Mouse (Mus musculus) stomach, embryonic 15.5 days (tissue): ENCODE measurements around the gene Arhgap10. TPM values are rescaled to one million over a fixed set of nuclear protein-coding genes. Genes with fewer than 3 reads are reported as not detected.

Source experiments
- ATAC-seq: fragments of 200-750 bp; cut with Nextera tagmentation; 2 replicates; pipeline ENCODE4 v1.8.0; 2017; ENCODE audit warnings: low read depth, moderate number of reproducible peaks, moderate TSS enrichment; ENCODE audit not compliant: insufficient read depth, low FRiP score
- H3K27ac ChIP-seq: fragments of 300-500 bp; sonication (generic); 2 replicates; pipeline ENCODE4 v1.5.1; 2015; ENCODE audit warnings: mild to moderate bottlenecking, inconsistent platforms
- H3K27me3 ChIP-seq: fragments of 300-500 bp; sonication (generic); replicated peaks from 2 replicates; pipeline ENCODE4 v1.6.1; 2015; ENCODE audit warnings: inconsistent platforms
- H3K36me3 ChIP-seq: fragments of 300-500 bp; sonication (generic); 2 replicates; pipeline ENCODE4 v1.6.1; 2015; ENCODE audit warnings: inconsistent platforms
- H3K4me1 ChIP-seq: fragments of 300-500 bp; sonication (generic); 2 replicates; pipeline ENCODE4 v1.6.1; 2015; ENCODE audit warnings: inconsistent platforms
- H3K4me2 ChIP-seq: fragments of 300-500 bp; sonication (generic); 2 replicates; pipeline ENCODE4 v1.6.1; 2015; ENCODE audit warnings: mild to moderate bottlenecking, inconsistent platforms
- H3K4me3 ChIP-seq: fragments of 300-500 bp; sonication (generic); replicated peaks from 2 replicates; pipeline ENCODE4 v1.5.1; 2015; ENCODE audit warnings: inconsistent platforms
- H3K9ac ChIP-seq: fragments of 300-500 bp; sonication (generic); 2 replicates; pipeline ENCODE4 v1.6.1; 2015; ENCODE audit warnings: inconsistent platforms
- H3K9me3 ChIP-seq: fragments of 300-500 bp; sonication (generic); 2 replicates; pipeline ENCODE4 v1.6.1; 2016; ENCODE audit warnings: inconsistent platforms
- WGBS: fragments of 180-500 bp; shearing (Covaris S2); methylation state at CpG from one replicate; pipeline ENCODE4 v1.1.7; 2015; 5-methylcytosine and 5-hydroxymethylcytosine counted together
- polyA plus RNA-seq: library from polyadenylated mRNA; unstranded; fragments of >200 nt; fragmentation: Nextera tagmentation; extraction: Ambion mirVana; gene quantifications from 2 replicates; pipeline ENCODE4 v1.2.1, GENCODE M21; 2015

Arhgap10 gene
- polyA plus RNA-seq, 1 experiment from 2014 or later: 29.4 TPM

GRCm38 (mm10) chr8:77451466-77452382 is 66.0 kb downstream of the Arhgap10 start:
- WGBS: 89% methylated on average over 21 of the region's 21 CpGs

GRCm38 (mm10) chr8:77451052-77451451 is 66.7 kb downstream of the Arhgap10 start:
- Histone ChIP-seq H3K36me3 (peaks cover 25% of the 10 kb centered on the region), H3K4me1 (no peaks in the 10 kb centered on the region), H3K27ac (no peak overlapping the region), H3K27me3 (no peaks in the 10 kb centered on the region), H3K9me3 (no peaks in the 10 kb centered on the region), H3K4me2 (no peak overlapping the region), H3K4me3 (no peak overlapping the region), H3K9ac (no peak overlapping the region)
- 96% methylated on average over 5 of the region's 5 CpGs for WGBS
- no peak for ATAC-seq

More at GRCm38 (mm10) chr8:77451466-77452382, 66.0 kb downstream of the Arhgap10 start:
- no peaks in the 10 kb centered on the region for H3K9me3 ChIP-seq
- no peak overlapping the region for H3K9ac ChIP-seq
- ATAC-seq: no peak
- no peaks in the 10 kb centered on the region for H3K4me1 ChIP-seq
- peaks cover 25% of the 10 kb centered on the region for H3K36me3 ChIP-seq
- no peaks in the 10 kb centered on the region for H3K27me3 ChIP-seq
- no peak overlapping the region for H3K4me3 ChIP-seq
- no peak overlapping the region for H3K4me2 ChIP-seq
- no peak overlapping the region for H3K27ac ChIP-seq

GRCm38 (mm10) chr8:77446294-77446693 is 71.5 kb downstream of the Arhgap10 start:
- Histone ChIP-seq H3K9me3 (no peaks in the 10 kb centered on the region), H3K36me3 (peaks cover 25% of the 10 kb centered on the region), H3K27ac (no peak overlapping the region), H3K4me3 (no peak overlapping the region), H3K4me1 (no peaks in the 10 kb centered on the region), H3K27me3 (no peaks in the 10 kb centered on the region), H3K9ac (no peak overlapping the region), H3K4me2 (no peak overlapping the region)
- ATAC-seq: no peak
- 93% methylated on average over 12 of the region's 12 CpGs for WGBS

GRCm38 (mm10) chr8:77445642-77446041 is 72.1 kb downstream of the Arhgap10 start:
- no peak overlapping the region for H3K27ac ChIP-seq
- no peaks in the 10 kb centered on the region for H3K27me3 ChIP-seq
- no peak overlapping the region for H3K9ac ChIP-seq
- no peak overlapping the region for H3K4me3 ChIP-seq
- ATAC-seq: no peak
- 88% methylated on average over 3 of the region's 3 CpGs for WGBS
- H3K4me1 ChIP-seq: no peaks in the 10 kb centered on the region
- no peaks in the 10 kb centered on the region for H3K9me3 ChIP-seq
- peaks cover 22% of the 10 kb centered on the region for H3K36me3 ChIP-seq
- no peak overlapping the region for H3K4me2 ChIP-seq

GRCm38 (mm10) chr8:77444166-77444870 is 73.4 kb downstream of the Arhgap10 start:
- Histone ChIP-seq H3K9ac (no peak overlapping the region), H3K9me3 (no peaks in the 10 kb centered on the region), H3K27me3 (no peaks in the 10 kb centered on the region), H3K4me1 (no peaks in the 10 kb centered on the region), H3K4me2 (no peak overlapping the region), H3K4me3 (no peak overlapping the region), H3K27ac (no peak overlapping the region), H3K36me3 (0 out of 2 replicates have a peak, but pooled peaks cover 8% of the 10 kb centered on the region)
- WGBS: 73% methylated on average over 10 of the region's 10 CpGs
- ATAC-seq: no peak

- H3K4me2 ChIP-seq: no peak overlapping the region
- no peak overlapping the region for H3K4me3 ChIP-seq
These were observed 75.3 kb downstream of the Arhgap10 start for GRCm38 (mm10) chr8:77442452-77442851.

GRCm38 (mm10) chr8:77440913-77441312 is 76.8 kb downstream of the Arhgap10 start:
- 76% methylated on average over 9 of the region's 9 CpGs for WGBS
- H3K9me3 ChIP-seq: no peaks in the 10 kb centered on the region
- H3K27me3 ChIP-seq: no peaks in the 10 kb centered on the region
- no peak for ATAC-seq
- H3K27ac ChIP-seq: no peak overlapping the region
- peaks cover 14% of the 10 kb centered on the region for H3K4me1 ChIP-seq
- H3K36me3 ChIP-seq: no peaks in the 10 kb centered on the region
- no peak overlapping the region for H3K4me3 ChIP-seq
- no peak overlapping the region for H3K4me2 ChIP-seq
- no peak overlapping the region for H3K9ac ChIP-seq

More at GRCm38 (mm10) chr8:77442452-77442851, 75.3 kb downstream of the Arhgap10 start:
- Histone ChIP-seq H3K27ac (no peak overlapping the region), H3K4me1 (peaks cover 2% of the 10 kb centered on the region), H3K27me3 (no peaks in the 10 kb centered on the region), H3K36me3 (0 out of 2 replicates have a peak, but pooled peaks cover under 1% of the 10 kb centered on the region), H3K9ac (no peak overlapping the region), H3K9me3 (no peaks in the 10 kb centered on the region)
- no peak for ATAC-seq
- WGBS: 77% methylated on average over 7 of the region's 7 CpGs

- Histone ChIP-seq H3K4me3 (no peak overlapping the region), H3K27ac (no peak overlapping the region), H3K36me3 (no peaks in the 10 kb centered on the region), H3K9me3 (no peaks in the 10 kb centered on the region), H3K27me3 (no peaks in the 10 kb centered on the region), H3K4me1 (peaks cover 14% of the 10 kb centered on the region), H3K4me2 (no peak overlapping the region), H3K9ac (no peak overlapping the region)
- ATAC-seq: no peak
- WGBS: 80% methylated on average over 6 of the region's 6 CpGs
These were observed 77.4 kb downstream of the Arhgap10 start for GRCm38 (mm10) chr8:77440324-77440880.

GRCm38 (mm10) chr8:77439670-77440069 is 78.1 kb downstream of the Arhgap10 start:
- Histone ChIP-seq H3K9me3 (no peaks in the 10 kb centered on the region), H3K27ac (no peak overlapping the region), H3K27me3 (no peaks in the 10 kb centered on the region), H3K4me2 (no peak overlapping the region), H3K4me3 (no peak overlapping the region), H3K9ac (no peak overlapping the region), H3K36me3 (no peaks in the 10 kb centered on the region), H3K4me1 (peaks cover 14% of the 10 kb centered on the region)
- WGBS: 95% methylated on average over 2 of the region's 2 CpGs
- ATAC-seq: no peak

- WGBS: 41% methylated on average over 9 of the region's 9 CpGs
- H3K4me2 ChIP-seq: no peak overlapping the region
- H3K36me3 ChIP-seq: no peaks in the 10 kb centered on the region
- H3K27ac ChIP-seq: no peak overlapping the region
- no peaks in the 10 kb centered on the region for H3K27me3 ChIP-seq
- ATAC-seq: no peak
- H3K4me3 ChIP-seq: no peak overlapping the region
- peaks cover 17% of the 10 kb centered on the region for H3K4me1 ChIP-seq
- no peak overlapping the region for H3K9ac ChIP-seq
- H3K9me3 ChIP-seq: no peaks in the 10 kb centered on the region
These were observed 79.8 kb downstream of the Arhgap10 start for GRCm38 (mm10) chr8:77437807-77438493.
